Mouse (Mus musculus) kidney, adult 10 weeks (tissue): ENCODE data around the gene Olfr1446. TPM values are rescaled to one million over a fixed set of nuclear protein-coding genes. Genes with fewer than 3 reads are reported as not detected.

ENCODE experiments used
- polyA plus RNA-seq: library from polyadenylated mRNA; stranded (reverse); fragments of 350-450 nt; fragmentation: Illumina TruSeq; extraction: RNeasy Lipid Tissue Mini Kit (QIAGEN cat#74804); gene quantifications from one replicate; pipeline ENCODE4 v1.2.3, GENCODE M21; 2014; ENCODE audit warnings: low read depth, low replicate concordance

Gene Olfr1446
- not detected for polyA plus RNA-seq

DNA sequence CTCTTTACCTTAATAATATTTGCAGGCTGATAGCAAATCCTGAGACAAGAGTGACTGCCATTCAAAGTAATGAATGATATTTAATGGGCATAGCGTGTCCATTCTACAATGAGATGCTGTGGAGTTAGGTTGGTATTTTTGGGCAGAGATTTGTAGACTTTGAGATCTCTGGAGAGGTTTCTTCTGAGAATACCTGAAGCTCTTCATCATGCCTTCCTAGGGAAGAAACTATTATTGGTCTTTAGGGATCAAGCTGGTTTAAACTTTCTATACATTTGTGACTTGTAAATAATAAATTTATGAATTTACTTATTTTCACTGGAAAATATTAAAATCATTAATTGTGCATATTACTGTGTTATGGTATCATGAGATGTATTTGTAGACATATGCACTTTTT is at the start of gene Olfr1446:
Olfr1446 (minus strand) TSS at position 101 of the 400 bp plus-strand sequence.

DNA sequence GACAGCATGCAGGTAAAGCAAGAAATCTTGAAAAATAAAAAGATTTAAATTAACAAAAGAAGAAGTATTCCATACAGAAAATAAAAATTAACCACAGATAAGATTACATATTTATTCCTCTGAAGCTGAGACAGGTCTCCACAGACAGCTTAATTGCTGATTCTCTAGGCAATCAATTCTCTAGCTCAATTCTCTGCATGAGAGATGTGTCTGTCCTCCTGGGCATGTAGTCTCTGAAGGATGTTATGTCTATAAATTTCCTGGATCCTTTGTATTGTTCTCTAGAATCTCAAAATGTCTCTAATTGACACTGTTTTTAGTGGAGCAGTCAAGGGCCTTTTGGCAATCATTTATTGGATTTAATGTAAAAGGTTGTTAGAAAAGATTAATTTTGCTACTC is 37.2 kb upstream of the Olfr1446 start, which contains the start of gene Olfr1449:
Olfr1449 (plus strand) TSS at position 301 of the 400 bp plus-strand sequence.

DNA sequence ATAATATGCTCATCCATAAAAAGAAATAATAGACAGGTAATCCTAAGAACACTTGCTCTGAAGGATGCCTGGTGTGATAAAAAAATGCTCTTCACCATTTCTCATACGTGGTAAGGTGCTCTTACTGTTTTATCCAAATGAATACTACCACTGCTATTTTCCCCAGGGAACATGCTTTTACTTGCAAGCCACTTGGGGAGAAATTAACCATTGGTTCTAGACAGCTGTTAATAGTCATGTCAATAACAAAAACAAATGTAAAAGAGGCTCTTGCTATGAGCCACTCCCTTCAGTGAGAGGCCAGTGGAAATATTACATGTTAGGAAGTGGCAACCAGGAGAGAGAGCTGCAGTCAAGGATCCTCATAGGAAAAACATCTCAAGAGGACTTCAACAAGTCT is 31.0 kb upstream of the Olfr1446 start, which contains the start of gene Olfr1448:
Olfr1448 (minus strand) TSS at position 101 of the 400 bp plus-strand sequence.

DNA sequence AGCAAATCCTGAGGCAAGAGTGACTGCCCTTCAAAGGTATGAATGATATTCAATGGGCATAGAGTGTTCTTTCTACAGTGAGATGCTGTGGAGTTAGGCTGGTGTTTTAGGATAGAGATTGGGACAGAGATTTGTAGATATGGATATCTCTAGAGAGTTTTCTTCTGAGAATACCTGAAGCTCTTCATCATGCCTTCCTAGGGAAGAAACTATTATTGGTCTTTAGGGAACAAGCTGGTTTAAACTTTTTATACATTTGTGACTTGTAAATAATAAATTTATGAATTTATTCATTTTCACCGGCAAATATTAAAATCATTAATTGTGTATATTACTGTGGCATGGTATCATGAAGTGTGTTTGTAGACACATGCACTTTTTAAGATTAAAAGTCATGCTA is 10.3 kb upstream of the Olfr1446 start, which contains the start of gene Olfr1447:
Olfr1447 (minus strand) TSS at position 101 of the 400 bp plus-strand sequence.

DNA sequence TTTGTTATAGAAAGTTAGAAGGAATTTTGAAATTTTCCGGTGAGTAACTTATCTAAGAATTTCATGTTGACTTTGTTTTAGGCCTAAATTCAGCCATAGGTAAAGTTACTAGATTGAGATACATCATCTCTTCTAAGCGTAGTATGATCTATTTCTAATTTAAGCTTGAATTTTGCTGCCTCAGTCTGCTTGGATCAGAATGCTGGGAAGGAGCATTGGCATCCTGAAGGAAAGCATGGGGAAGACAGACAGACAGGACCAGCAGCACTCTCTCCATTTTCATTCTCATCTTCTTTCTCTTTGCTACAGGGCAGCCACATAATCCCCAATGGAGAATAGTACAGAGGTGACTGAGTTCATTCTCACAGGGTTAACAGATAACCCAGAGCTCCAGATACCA is 9.8 kb downstream of the Olfr1446 start, which contains the start of gene Olfr1445:
Olfr1445 (plus strand) TSS at position 301 of the 400 bp plus-strand sequence.

DNA sequence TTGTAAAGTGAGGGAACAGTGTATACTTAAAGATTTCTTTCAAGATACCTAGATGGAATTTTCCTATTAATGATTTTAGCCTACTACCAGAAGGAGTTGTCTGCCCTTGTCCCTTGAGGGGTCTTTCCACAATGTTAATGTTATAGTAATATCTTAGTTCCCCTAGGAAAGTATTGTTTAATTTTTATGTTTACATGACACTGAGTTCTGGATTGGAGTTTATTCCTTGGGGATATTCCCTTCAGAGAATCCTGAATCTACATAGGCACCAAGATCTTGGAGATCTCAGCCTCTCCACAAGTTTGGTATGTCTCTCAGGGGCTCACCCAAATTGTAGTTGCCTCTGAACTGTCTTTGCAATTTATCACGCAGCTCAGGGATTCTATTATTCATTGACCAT is 36.3 kb downstream of the Olfr1446 start, which contains the start of gene Olfr1444:
Olfr1444 (plus strand) TSS at position 301 of the 400 bp plus-strand sequence.

DNA sequence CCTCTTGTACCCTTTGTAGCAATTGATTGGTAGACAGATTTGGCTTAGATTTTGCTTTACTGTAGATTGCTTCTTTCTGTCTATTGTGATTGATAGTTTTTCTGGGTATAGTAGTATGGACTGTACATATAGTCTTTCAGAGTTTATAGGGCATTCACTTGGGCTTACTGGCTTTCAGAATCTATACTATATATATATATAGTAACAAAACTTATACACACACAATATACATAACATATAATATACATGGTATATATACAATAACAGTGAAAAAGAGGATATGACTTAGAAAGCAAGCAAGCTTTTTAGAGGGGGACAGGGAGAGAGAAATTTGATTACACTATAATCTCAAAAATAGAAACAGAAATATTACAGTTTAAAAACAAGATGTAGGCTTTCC is 46.9 kb downstream of the Olfr1446 start, which contains the start of gene Gm5244:
Gm5244 (plus strand) TSS at position 301 of the 400 bp plus-strand sequence.

Other genes starting within 250 kb of the Olfr1446 start
- gene Olfr1442, start 223.1 kb downstream of the Olfr1446 start, polyA plus RNA-seq, result 1.2 TPM
- gene Olfr1443, start 215.4 kb downstream of the Olfr1446 start, polyA plus RNA-seq, result not detected
- 3,688 TPM for gene Keg1, start 197.7 kb downstream of the Olfr1446 start, polyA plus RNA-seq
- gene Cntf, start 127.9 kb downstream of the Olfr1446 start, polyA plus RNA-seq, result 3.8 TPM
- 134 TPM for gene Zfp91, start 97.4 kb downstream of the Olfr1446 start, polyA plus RNA-seq
- 1.3 TPM for gene Lpxn, start 97.3 kb downstream of the Olfr1446 start, polyA plus RNA-seq
- not detected for gene Gm5244, start 46.8 kb downstream of the Olfr1446 start, polyA plus RNA-seq
- not detected for gene Olfr1444, start 36.2 kb downstream of the Olfr1446 start, polyA plus RNA-seq
- gene Olfr1445, start 9.7 kb downstream of the Olfr1446 start, polyA plus RNA-seq, result not detected
- not detected for gene Olfr1447, start 10.2 kb upstream of the Olfr1446 start, polyA plus RNA-seq
- gene Olfr1448, start 30.9 kb upstream of the Olfr1446 start, polyA plus RNA-seq, result not detected
- gene Olfr1449, start 37.3 kb upstream of the Olfr1446 start, polyA plus RNA-seq, result not detected
- gene Olfr1450, start 56.7 kb upstream of the Olfr1446 start, polyA plus RNA-seq, result not detected
- gene Olfr1451, start 101.5 kb upstream of the Olfr1446 start, polyA plus RNA-seq, result not detected
- not detected for gene Olfr1453, start 134.8 kb upstream of the Olfr1446 start, polyA plus RNA-seq
- not detected for gene Olfr1454, start 167.1 kb upstream of the Olfr1446 start, polyA plus RNA-seq
- gene Olfr1457, start 204.4 kb upstream of the Olfr1446 start, polyA plus RNA-seq, result not detected
- gene Olfr1458, start 213.3 kb upstream of the Olfr1446 start, polyA plus RNA-seq, result not detected